Mouse (Mus musculus) CD4-positive helper T cell, adult 2 months (primary cell): ENCODE data around the gene 4933424G06Rik.

ENCODE experiments used
- DNase-seq: peaks from one replicate; pipeline ENCODE4 v3.0.0-alpha.2; 2012; ENCODE audit warnings: low read depth, missing footprints, low spot score

Gene 4933424G06Rik

DNA sequence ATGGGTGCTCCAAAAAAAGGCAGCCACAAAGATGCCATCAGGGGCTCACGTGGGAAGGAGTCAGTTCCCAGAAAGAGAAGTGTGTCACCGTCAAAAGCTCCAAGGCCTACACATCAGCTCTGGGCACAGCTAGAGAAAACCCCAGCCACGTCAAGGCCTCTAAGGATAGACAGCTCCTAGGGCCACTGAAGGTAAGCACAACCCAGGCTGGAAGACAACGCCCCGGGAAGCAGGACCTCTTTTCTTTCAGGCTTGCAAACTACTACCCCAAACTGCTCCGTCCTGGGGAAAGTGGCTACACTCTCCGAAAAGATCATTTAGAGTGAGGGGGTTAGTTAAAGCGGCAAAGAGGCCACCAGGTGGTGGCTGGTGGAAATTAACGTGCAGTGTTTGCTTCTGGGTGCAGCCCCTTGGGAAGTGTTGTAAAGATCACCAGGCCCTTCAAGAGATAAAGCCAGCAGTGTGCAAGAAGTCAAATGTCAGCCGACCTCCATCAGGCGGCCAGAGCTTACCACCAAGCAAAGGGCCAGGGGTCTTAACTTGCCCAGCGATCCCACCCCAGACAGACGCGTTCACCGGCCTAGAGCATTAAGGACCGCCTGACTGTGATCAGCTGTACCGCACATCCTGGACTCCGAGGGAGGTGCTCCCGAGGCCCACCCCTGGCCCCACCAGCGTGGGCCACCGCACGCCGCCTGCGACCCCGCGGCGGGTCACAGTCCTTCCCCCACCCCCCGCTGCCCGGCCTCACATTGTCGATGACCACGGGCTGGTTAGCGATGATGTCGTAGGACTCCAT is 695 bp upstream of the 4933424G06Rik start:
- peak; percentile 77 for DNase-seq

DNA sequence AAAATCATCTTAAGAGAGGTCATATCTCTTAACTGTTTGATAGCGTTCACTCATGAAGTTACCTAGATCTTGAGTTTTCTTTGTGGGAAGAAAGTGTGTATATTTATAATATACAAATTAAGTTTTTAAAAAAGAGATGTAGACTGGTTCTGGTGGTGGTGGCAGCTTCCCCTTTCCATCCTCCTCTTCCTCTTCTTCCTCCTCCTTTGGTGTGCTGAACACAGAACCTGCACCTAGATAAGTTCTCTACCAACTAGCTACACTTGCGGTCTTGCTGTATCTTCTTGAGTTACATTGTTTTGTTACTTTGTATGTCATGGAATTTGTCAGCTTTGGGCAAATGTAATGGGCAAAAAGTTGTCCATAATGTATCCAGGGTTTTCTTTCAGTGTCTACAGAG is 1.2 kb downstream of the 4933424G06Rik start:
- no peak for DNase-seq

- no peak for DNase-seq
Observed at GRCm38 (mm10) chr1:36714311-36714710, 4.4 kb downstream of the 4933424G06Rik start, which contains the start of gene Actr1b. Gene Actr1b (minus strand): TSS chr1:36714422.

GRCm38 (mm10) chr1:36718786-36719185 is 8.8 kb downstream of the 4933424G06Rik start:
- no peak for DNase-seq

- peak; percentile 81 for DNase-seq
Observed at GRCm38 (mm10) chr1:36723146-36724056, 13.5 kb downstream of the 4933424G06Rik start.

DNA sequence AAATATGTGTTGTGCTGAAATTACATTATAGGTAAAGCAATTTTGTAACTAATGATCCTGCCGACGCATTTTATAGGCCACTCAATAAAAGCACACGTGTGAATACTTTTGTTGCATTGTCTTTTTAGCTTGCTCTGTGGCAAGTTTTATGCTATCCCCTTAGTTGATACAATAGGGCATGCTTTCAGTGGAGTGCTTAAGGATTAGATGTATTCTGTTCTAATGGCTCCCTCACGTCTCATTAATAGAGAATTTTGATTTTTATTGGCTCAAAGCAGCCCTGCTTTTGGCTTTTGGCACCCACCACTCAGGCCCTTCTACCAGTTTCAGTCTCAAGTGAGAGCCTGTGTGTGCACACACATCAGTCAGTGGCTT is 14.1 kb downstream of the 4933424G06Rik start:
- DNase-seq: no peak

GRCm38 (mm10) chr1:36737300-36737699 is 27.4 kb downstream of the 4933424G06Rik start:
- peak; percentile 85 for DNase-seq

GRCm38 (mm10) chr1:36739231-36739630 is 29.3 kb downstream of the 4933424G06Rik start:
- DNase-seq: no peak

DNA sequence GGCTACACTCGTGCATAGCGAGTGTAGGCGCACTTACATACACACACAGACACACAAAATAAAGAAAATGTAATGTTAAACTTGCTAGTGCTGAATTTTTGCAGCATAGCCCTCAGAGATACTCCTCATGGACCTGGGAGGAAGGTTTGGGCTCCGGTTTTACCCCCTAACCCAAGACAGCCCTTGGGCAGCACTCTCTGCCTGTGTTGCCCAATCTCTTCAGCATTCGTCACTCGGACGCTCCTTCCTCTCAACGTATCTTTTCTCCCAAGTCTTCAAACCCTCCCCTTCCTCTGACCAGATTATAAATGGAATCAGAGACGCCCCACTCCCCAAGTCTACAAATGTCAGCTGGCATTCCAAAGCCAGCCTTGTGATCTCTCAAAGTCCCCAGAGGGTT is 33.1 kb downstream of the 4933424G06Rik start:
- DNase-seq: no peak

DNA sequence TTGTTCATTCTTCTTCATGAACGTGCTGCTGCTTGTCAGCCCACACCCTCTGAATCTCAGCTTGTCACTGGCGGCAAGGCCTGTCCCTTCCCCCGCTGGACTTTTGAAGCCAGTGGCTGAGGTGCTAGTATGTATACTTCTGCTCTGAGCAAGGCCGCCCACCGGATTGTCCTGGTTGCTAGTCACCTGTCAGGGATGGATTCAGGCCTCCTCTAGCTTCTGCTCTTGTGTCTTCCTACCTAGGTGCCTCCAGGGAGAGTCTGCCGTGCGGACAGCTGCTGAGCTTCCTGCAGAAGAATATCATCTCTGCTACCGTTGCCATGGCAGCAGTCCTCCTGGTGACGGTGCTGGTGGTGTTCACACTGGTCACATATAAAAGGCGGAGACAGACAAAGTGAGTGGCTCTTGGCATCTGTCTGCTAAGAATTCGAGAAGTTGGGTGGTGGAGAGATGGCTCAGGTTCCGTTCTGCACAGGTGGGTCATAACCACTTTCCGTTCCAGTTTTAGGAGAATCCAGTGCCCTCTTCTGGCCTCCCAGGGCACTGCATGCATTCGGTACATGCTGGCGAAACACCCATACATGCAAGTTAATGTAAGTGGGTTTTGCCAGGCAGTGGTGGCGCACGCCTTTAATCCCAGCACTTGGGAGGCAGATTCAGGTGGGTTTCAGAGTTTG is 34.5 kb downstream of the 4933424G06Rik start:
- DNase-seq: peak; percentile 85

DNA sequence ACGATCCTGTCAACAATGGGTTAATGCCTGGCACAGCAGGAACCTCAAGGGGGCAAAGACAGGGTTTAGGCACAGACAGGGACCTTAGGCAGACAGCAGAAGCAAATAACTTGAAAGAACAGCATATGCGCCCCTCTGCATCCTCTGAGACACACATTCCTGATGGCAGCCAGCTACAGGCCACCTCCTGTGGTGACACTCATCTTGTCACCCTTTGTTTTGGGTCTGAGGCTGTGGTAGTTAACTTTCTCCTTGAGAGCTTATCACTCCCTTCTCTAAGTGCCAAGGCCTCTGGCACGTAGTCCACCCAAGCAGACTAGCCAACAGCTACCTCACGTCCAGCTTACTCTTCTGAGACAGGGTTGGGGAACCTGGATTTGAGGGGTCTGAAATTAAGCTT is 35.7 kb downstream of the 4933424G06Rik start:
- DNase-seq: no peak

- no peak for DNase-seq
Observed at GRCm38 (mm10) chr1:36746452-36746851, 36.5 kb downstream of the 4933424G06Rik start.

- DNase-seq: no peak
Observed at GRCm38 (mm10) chr1:36753932-36754675, 44.2 kb downstream of the 4933424G06Rik start.

- no peak for DNase-seq
Observed at GRCm38 (mm10) chr1:36758553-36758952, 48.6 kb downstream of the 4933424G06Rik start.

DNA sequence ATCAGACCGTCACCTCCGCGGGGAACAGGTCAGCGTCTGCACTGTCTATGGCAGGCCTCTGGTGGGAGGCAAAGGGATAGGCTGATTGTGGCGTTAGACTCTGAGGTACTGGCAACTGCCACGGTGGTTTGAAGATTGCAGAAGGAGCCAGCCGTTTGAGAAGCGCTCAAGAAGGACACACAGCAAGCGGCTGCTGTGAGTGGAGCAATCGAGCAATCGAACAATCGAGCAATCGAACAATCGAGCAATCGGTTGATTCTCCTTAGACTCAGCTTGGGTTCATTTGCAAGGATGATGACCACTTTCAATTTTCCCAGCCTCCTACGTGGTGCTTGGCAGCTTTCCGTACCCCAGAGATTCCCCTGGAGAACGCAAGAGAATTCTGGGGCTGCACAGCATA is 49.1 kb downstream of the 4933424G06Rik start:
- no peak for DNase-seq

DNA sequence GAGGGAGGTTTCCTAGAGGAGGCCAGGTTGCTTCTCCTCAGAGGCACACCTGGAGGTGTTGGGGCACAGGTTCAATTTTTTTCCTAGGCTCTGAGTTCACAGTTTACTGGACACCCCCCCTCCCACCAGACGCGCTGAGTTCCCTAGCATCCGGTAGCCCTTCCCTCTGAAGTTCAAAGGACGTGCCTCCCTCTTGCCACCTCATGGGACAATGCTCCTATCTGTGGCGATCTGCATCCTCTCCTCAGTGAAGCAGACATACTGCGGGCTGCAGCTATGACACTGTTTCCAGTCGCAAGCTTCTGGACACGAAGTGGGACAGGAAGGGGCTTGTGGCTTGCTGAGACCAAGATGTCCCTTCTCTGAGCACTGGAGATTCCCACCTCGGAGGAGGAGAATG is 50.5 kb downstream of the 4933424G06Rik start:
- peak; percentile 86 for DNase-seq

DNA sequence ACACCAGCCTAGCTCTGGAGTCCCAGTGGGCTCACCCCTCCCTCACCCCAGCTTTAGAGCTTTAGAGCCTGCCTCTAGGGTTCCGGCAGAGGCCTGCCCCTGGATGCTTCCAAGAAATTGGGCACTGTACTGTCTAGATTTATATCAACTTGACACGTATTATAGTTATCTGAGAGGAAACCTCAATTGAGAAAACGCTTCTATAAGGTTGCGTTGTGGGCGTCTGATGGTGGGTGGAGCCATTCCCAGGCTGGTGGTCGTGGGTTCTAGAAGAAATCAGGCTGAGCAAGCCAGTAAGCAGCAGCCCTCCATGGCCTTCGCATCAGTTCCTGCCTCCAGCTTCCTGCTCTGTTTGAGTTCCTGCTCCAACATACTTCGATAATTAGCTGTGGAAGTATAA is 51.1 kb downstream of the 4933424G06Rik start:
- peak; percentile 68 for DNase-seq

DNA sequence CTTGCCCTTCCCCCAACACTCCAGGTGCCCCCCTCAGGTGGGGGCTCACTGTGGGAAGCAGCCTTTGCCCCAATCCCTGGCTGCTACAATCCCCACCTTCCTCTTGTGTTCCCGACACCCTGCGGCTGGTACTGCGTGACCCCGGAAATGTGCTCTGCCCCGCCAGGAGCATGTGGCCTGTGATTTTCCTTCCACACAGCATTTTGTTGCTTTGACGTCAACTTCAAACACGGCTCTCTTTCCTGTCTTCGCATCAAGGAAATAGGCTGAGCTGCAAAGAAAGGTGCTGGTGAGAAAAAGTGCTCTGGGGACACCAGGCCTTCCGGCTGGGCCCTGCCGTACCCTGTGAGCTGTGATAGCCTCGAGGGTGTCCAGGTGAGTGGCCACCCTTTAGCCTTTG is 51.6 kb downstream of the 4933424G06Rik start, which contains the start of gene Zap70:
Gene Zap70, plus strand, starts transcription at position 231 of the 400 bp plus-strand sequence.
- peak; percentile 95 for DNase-seq

DNA sequence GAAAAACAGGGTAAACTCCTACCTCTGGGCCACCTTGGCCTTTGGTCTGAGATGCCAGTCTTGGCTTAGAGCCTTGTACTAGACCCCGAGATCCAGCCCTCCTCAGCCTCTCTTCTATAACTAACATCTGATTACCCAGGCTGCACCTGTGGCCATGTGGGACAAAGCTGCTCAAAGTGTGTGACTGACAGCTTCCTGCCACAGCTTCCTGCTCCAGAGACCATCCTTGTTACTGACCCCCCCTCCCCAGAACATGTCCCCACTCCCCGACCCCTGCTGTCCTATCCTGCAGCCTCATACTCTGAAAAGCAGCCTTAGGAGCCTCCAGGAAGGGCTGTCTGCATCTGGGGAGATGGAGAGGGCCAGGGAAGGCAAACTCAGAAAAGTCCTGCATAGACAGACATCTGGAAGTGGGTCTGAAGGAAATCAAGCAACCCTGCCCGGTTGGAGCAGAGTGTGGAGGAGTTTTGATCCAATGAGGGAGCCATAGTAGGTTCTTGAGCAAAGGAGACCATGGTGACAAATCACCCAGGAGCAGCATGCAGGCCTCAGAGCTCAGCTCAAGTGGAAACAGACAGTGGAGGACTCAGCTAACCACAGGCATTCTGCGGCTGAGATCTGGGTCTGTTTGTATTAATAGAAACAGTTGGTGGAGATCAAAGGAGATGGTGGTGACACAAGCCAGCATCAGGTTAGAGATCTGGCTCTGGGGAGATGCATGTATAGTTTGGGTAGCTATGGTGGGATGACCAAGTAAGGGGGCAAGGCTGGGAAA is 56.7 kb downstream of the 4933424G06Rik start:
- DNase-seq: peak; percentile 90

- peak; percentile 81 for DNase-seq
Observed at GRCm38 (mm10) chr1:36767321-36767720, 57.4 kb downstream of the 4933424G06Rik start.
